Mouse (Mus musculus): ENCODE measurements at regions not wholly inside any gene's neighbourhood (a gene's known extent, or its start where the extent isn't known, plus 50 kb on each side); places are given as distances from the start of the nearest gene placed in this dataset.

- DNase-seq (ENCODE audit: low spot score) = no peak
Measured at GRCm38 (mm10) chr2:50405932-50406331, 109.3 kb upstream of the Mmadhc start.

- DNase-seq (ENCODE audit: low spot score) = no peak
Measured at GRCm38 (mm10) chr2:50403106-50403505, 106.5 kb upstream of the Mmadhc start.

- DNase-seq (ENCODE audit: low spot score) = no peak
Measured at GRCm38 (mm10) chr2:50398576-50398975, 102.0 kb upstream of the Mmadhc start.

- no peak for DNase-seq (ENCODE audit: low spot score)
Measured at GRCm38 (mm10) chr2:50377609-50378413, 81.2 kb upstream of the Mmadhc start.

- DNase-seq (ENCODE audit: low spot score) = no peak
Measured at GRCm38 (mm10) chr2:50373626-50374025, 77.0 kb upstream of the Mmadhc start.

GRCm38 (mm10) chr2:50373006-50373405 lies 76.4 kb upstream of the Mmadhc start:
- DNase-seq (ENCODE audit: low spot score) = no peak

- no peak for DNase-seq (ENCODE audit: low spot score)
Measured at GRCm38 (mm10) chr2:50368831-50369230, 72.2 kb upstream of the Mmadhc start.

- DNase-seq (ENCODE audit: low spot score) = no peak
Measured at GRCm38 (mm10) chr2:50368351-50368750, 71.8 kb upstream of the Mmadhc start.

- DNase-seq (ENCODE audit: low spot score) = no peak
Measured at GRCm38 (mm10) chr2:50365221-50365620, 68.6 kb upstream of the Mmadhc start.

GRCm38 (mm10) chr2:50356089-50356488 lies 59.5 kb upstream of the Mmadhc start:
- no peak for DNase-seq (ENCODE audit: low spot score)

GRCm38 (mm10) chr2:50347486-50348265 lies 51.1 kb upstream of the Mmadhc start:
- DNase-seq (ENCODE audit: low spot score) = no peak
